Mouse (Mus musculus) urinary bladder, postnatal 14 days (tissue): Measurements from ENCODE around the gene Cck.
A peak's percentile ranks its signal among the peaks of the same experiment; 100 is the strongest.

ENCODE experiments used
- DNase-seq: peaks from one replicate; pipeline ENCODE4 v3.0.0; 2021; ENCODE audit warnings: low spot score

The Cck gene

GRCm38 (mm10) chr9:121495529-121495928 is at the start of gene Cck:
Gene Cck, minus strand, starts transcription at chr9:121495694.
- peak; percentile 41 for DNase-seq

GRCm38 (mm10) chr9:121541530-121541929 is 46.0 kb upstream of the Cck start:
- no peak for DNase-seq

- no peak for DNase-seq
These were observed 37.1 kb upstream of the Cck start for GRCm38 (mm10) chr9:121532626-121533025.

- DNase-seq, result no peak
These were observed 33.3 kb upstream of the Cck start for GRCm38 (mm10) chr9:121528605-121529357.

- DNase-seq, result no peak
These were observed 30.7 kb upstream of the Cck start for GRCm38 (mm10) chr9:121526171-121526570.

GRCm38 (mm10) chr9:121520047-121520446 is 24.6 kb upstream of the Cck start:
- DNase-seq, result no peak

GRCm38 (mm10) chr9:121514462-121514861 is 19.0 kb upstream of the Cck start:
- DNase-seq, result no peak

- DNase-seq, result no peak
These were observed 16.4 kb upstream of the Cck start for GRCm38 (mm10) chr9:121511911-121512310.

- no peak for DNase-seq
These were observed 11.1 kb upstream of the Cck start for GRCm38 (mm10) chr9:121506478-121507180.

GRCm38 (mm10) chr9:121505346-121505745 is 9.9 kb upstream of the Cck start:
- DNase-seq, result no peak

GRCm38 (mm10) chr9:121496102-121496501 is 608 bp upstream of the Cck start:
- no peak for DNase-seq

GRCm38 (mm10) chr9:121494006-121494767 is 1.3 kb downstream of the Cck start:
- no peak for DNase-seq

- DNase-seq, result no peak
These were observed 3.8 kb downstream of the Cck start for GRCm38 (mm10) chr9:121491592-121492240.

GRCm38 (mm10) chr9:121487216-121487615 is 8.3 kb downstream of the Cck start:
- DNase-seq, result no peak

- DNase-seq, result peak; percentile 71
These were observed 16.0 kb downstream of the Cck start for GRCm38 (mm10) chr9:121479453-121479852.

GRCm38 (mm10) chr9:121477305-121477911 is 18.1 kb downstream of the Cck start:
- peak; percentile 74 for DNase-seq

- no peak for DNase-seq
These were observed 19.7 kb downstream of the Cck start for GRCm38 (mm10) chr9:121475488-121476452.

GRCm38 (mm10) chr9:121474771-121475170 is 20.7 kb downstream of the Cck start:
- no peak for DNase-seq

- DNase-seq, result no peak
These were observed 25.8 kb downstream of the Cck start for GRCm38 (mm10) chr9:121469711-121470110.

- no peak for DNase-seq
These were observed 28.0 kb downstream of the Cck start for GRCm38 (mm10) chr9:121467460-121467859.

- no peak for DNase-seq
These were observed 35.0 kb downstream of the Cck start for GRCm38 (mm10) chr9:121460527-121460926.
